Mouse (Mus musculus): ENCODE results near the gene Agap3. TPM values are rescaled to one million over a fixed set of nuclear protein-coding genes. Genes with fewer than 3 reads are reported as not detected.
A peak's percentile ranks its signal among the peaks of the same experiment; 100 is the strongest.

Gene Agap3
- polyA plus RNA-seq, 1 experiment from 2014 or later, result 33.9 TPM

- no peaks in the 10 kb centered on the region for H3K9me3 ChIP-seq (ENCODE audit: control insufficient read depth, low read length)
- H3K9ac ChIP-seq (ENCODE audit: low read depth, low read length), result no peak overlapping the region
- peaks cover 9% of the 10 kb centered on the region for H3K27me3 ChIP-seq (replicated peaks; ENCODE audit: control insufficient read depth, insufficient read depth, low read length)
- no peak overlapping the region for H3K27ac ChIP-seq (replicated peaks; ENCODE audit: low read depth, low read length)
- no peak overlapping the region for H3K4me3 ChIP-seq (ENCODE audit: low read depth, low read length)
- ATAC-seq (ENCODE audit: low read depth) (no peak), DNase-seq (ENCODE audit: low spot score) (no peak)
- H3K36me3 ChIP-seq (ENCODE audit: control insufficient read depth, insufficient read depth, low read length), result no peaks in the 10 kb centered on the region
- WGBS, result 91% methylated on average over 7 of the region's 7 CpGs
- no peak overlapping the region for H3K4me2 ChIP-seq (ENCODE audit: low read depth, low read length)
- 0 out of 2 replicates have a peak, but pooled peaks cover 3% of the 10 kb centered on the region for H3K4me1 ChIP-seq (ENCODE audit: control insufficient read depth, insufficient read depth, low read length)
These were observed 56.4 kb downstream of the Agap3 start for GRCm38 (mm10) chr5:24508406-24508805.

GRCm38 (mm10) chr5:24510635-24511034 lies 58.7 kb downstream of the Agap3 start:
- DNase-seq (ENCODE audit: low spot score) (no peak), ATAC-seq (ENCODE audit: low read depth) (no peak)
- no peaks in the 10 kb centered on the region for H3K9me3 ChIP-seq (ENCODE audit: control insufficient read depth, low read length)
- no peak overlapping the region for H3K4me3 ChIP-seq (ENCODE audit: low read depth, low read length)
- H3K27ac ChIP-seq (replicated peaks; ENCODE audit: low read depth, low read length), result no peak overlapping the region
- H3K36me3 ChIP-seq (ENCODE audit: control insufficient read depth, insufficient read depth, low read length), result no peaks in the 10 kb centered on the region
- WGBS, result 45% methylated on average over 11 of the region's 11 CpGs
- H3K4me1 ChIP-seq (ENCODE audit: control insufficient read depth, insufficient read depth, low read length), result no peaks in the 10 kb centered on the region
- no peaks in the 10 kb centered on the region for H3K27me3 ChIP-seq (replicated peaks; ENCODE audit: control insufficient read depth, insufficient read depth, low read length)
- no peak overlapping the region for H3K9ac ChIP-seq (ENCODE audit: low read depth, low read length)
- H3K4me2 ChIP-seq (ENCODE audit: low read depth, low read length), result no peak overlapping the region

GRCm38 (mm10) chr5:24512271-24512670 lies 60.3 kb downstream of the Agap3 start:
- 42% methylated on average over 8 of the region's 8 CpGs for WGBS
- Histone ChIP-seq H3K4me3 (ENCODE audit: low read depth, low read length) (no peak overlapping the region), H3K36me3 (ENCODE audit: control insufficient read depth, insufficient read depth, low read length) (no peaks in the 10 kb centered on the region), H3K9me3 (ENCODE audit: control insufficient read depth, low read length) (no peaks in the 10 kb centered on the region), H3K4me1 (ENCODE audit: control insufficient read depth, insufficient read depth, low read length) (no peaks in the 10 kb centered on the region), H3K4me2 (ENCODE audit: low read depth, low read length) (no peak overlapping the region), H3K27me3 (replicated peaks; ENCODE audit: control insufficient read depth, insufficient read depth, low read length) (no peaks in the 10 kb centered on the region), H3K9ac (ENCODE audit: low read depth, low read length) (no peak overlapping the region), H3K27ac (replicated peaks; ENCODE audit: low read depth, low read length) (no peak overlapping the region)
- DNase-seq (ENCODE audit: low spot score), result peak; percentile 34
- ATAC-seq (ENCODE audit: low read depth), result 0 out of 2 replicates have a peak, but pooled peaks have one; percentile 18

DNA sequence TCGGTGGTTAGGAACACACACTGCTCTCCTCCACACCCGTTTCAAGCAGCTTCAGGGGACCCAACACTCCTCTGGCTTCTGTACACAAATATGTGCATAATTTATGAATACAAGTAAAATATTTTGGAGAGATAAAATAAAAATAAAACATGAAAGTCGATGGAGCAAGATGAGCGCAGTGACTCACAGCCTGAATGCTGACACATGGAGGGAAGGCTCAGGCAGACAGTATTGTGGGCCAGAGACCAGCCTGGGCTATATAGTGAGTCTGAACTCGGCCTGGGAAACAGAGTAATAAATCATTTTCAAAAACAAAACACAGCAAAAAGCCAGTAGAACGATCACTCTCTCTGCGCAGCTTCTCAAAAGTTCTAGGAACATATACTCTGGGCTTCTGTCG lies 69.4 kb downstream of the Agap3 start:
- Histone ChIP-seq H3K9me3 (ENCODE audit: control insufficient read depth, low read length) (no peaks in the 10 kb centered on the region), H3K36me3 (ENCODE audit: control insufficient read depth, insufficient read depth, low read length) (no peaks in the 10 kb centered on the region), H3K4me3 (ENCODE audit: low read depth, low read length) (no peak overlapping the region), H3K27me3 (replicated peaks; ENCODE audit: control insufficient read depth, insufficient read depth, low read length) (peaks cover 60% of the 10 kb centered on the region), H3K9ac (ENCODE audit: low read depth, low read length) (no peak overlapping the region), H3K4me1 (ENCODE audit: control insufficient read depth, insufficient read depth, low read length) (peaks cover 4% of the 10 kb centered on the region), H3K4me2 (ENCODE audit: low read depth, low read length) (no peak overlapping the region), H3K27ac (replicated peaks; ENCODE audit: low read depth, low read length) (no peak overlapping the region)
- WGBS, result 61% methylated on average over 8 of the region's 8 CpGs
- ATAC-seq (ENCODE audit: low read depth) (no peak), DNase-seq (ENCODE audit: low spot score) (no peak)

DNA sequence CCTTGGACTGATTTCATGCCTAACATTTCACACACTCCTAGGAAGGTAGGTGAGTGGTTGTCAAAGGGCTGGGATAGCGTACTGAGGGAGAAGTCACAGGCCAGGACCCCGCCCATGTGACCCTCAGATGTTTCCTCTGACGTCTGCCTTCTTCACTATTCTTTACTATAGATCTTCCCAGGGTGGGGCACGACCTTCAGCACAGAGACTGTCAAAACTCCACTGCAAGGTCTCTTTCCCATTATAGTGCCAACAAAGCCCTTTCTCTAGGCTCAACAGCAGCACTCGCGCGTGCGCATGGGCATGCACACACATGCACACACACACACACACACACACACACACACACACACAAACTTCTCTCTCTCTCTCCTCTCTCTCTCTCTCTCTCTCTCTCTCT lies 71.8 kb downstream of the Agap3 start:
- H3K9ac ChIP-seq (ENCODE audit: low read depth, low read length), result no peak overlapping the region
- peaks cover 79% of the 10 kb centered on the region for H3K27me3 ChIP-seq (replicated peaks; ENCODE audit: control insufficient read depth, insufficient read depth, low read length)
- no peak overlapping the region for H3K4me3 ChIP-seq (ENCODE audit: low read depth, low read length)
- no peak for ATAC-seq (ENCODE audit: low read depth)
- no peak overlapping the region for H3K4me2 ChIP-seq (ENCODE audit: low read depth, low read length)
- 44% methylated on average over 8 of the region's 8 CpGs for WGBS
- H3K36me3 ChIP-seq (ENCODE audit: control insufficient read depth, insufficient read depth, low read length), result no peaks in the 10 kb centered on the region
- no peak overlapping the region for H3K27ac ChIP-seq (replicated peaks; ENCODE audit: low read depth, low read length)
- no peak for DNase-seq (ENCODE audit: low spot score)
- no peaks in the 10 kb centered on the region for H3K9me3 ChIP-seq (ENCODE audit: control insufficient read depth, low read length)
- peaks cover 12% of the 10 kb centered on the region for H3K4me1 ChIP-seq (ENCODE audit: control insufficient read depth, insufficient read depth, low read length)

- no peaks in the 10 kb centered on the region for H3K9me3 ChIP-seq (ENCODE audit: control insufficient read depth, low read length)
- WGBS, result 21% methylated on average over 4 of the region's 4 CpGs
- no peak overlapping the region for H3K4me3 ChIP-seq (ENCODE audit: low read depth, low read length)
- DNase-seq (ENCODE audit: low spot score) (no peak), ATAC-seq (ENCODE audit: low read depth) (no peak)
- no peaks in the 10 kb centered on the region for H3K36me3 ChIP-seq (ENCODE audit: control insufficient read depth, insufficient read depth, low read length)
- no peak overlapping the region for H3K27ac ChIP-seq (replicated peaks; ENCODE audit: low read depth, low read length)
- H3K9ac ChIP-seq (ENCODE audit: low read depth, low read length), result no peak overlapping the region
- peaks cover 12% of the 10 kb centered on the region for H3K4me1 ChIP-seq (ENCODE audit: control insufficient read depth, insufficient read depth, low read length)
- H3K27me3 ChIP-seq (replicated peaks; ENCODE audit: control insufficient read depth, insufficient read depth, low read length), result peaks cover 86% of the 10 kb centered on the region
- no peak overlapping the region for H3K4me2 ChIP-seq (ENCODE audit: low read depth, low read length)
These were observed 72.5 kb downstream of the Agap3 start for GRCm38 (mm10) chr5:24524522-24524921.

- H3K27ac ChIP-seq (replicated peaks; ENCODE audit: low read depth, low read length), result no peak overlapping the region
- WGBS, result 3% methylated on average over 34 of the region's 34 CpGs
- H3K9ac ChIP-seq (ENCODE audit: low read depth, low read length), result 0 out of 2 replicates have a peak overlapping the region, but pooled peaks have one; percentile 39
- ATAC-seq (ENCODE audit: low read depth), result no peak
- DNase-seq (ENCODE audit: low spot score), result no peak
- H3K4me2 ChIP-seq (ENCODE audit: low read depth, low read length), result peak overlapping the region; percentile 79
- H3K9me3 ChIP-seq (ENCODE audit: control insufficient read depth, low read length), result no peaks in the 10 kb centered on the region
- peak overlapping the region; percentile 42 for H3K4me3 ChIP-seq (ENCODE audit: low read depth, low read length)
- H3K36me3 ChIP-seq (ENCODE audit: control insufficient read depth, insufficient read depth, low read length), result no peaks in the 10 kb centered on the region
- peaks cover 87% of the 10 kb centered on the region for H3K27me3 ChIP-seq (replicated peaks; ENCODE audit: control insufficient read depth, insufficient read depth, low read length)
- peaks cover 12% of the 10 kb centered on the region for H3K4me1 ChIP-seq (ENCODE audit: control insufficient read depth, insufficient read depth, low read length)
These were observed 73.6 kb downstream of the Agap3 start for GRCm38 (mm10) chr5:24525360-24526189.

GRCm38 (mm10) chr5:24526190-24526888 lies 74.4 kb downstream of the Agap3 start:
- Histone ChIP-seq H3K4me3 (ENCODE audit: low read depth, low read length) (peak overlapping the region; percentile 42), H3K27ac (replicated peaks; ENCODE audit: low read depth, low read length) (no peak overlapping the region), H3K9ac (ENCODE audit: low read depth, low read length) (peak overlapping the region; percentile 39), H3K4me1 (ENCODE audit: control insufficient read depth, insufficient read depth, low read length) (peaks cover 12% of the 10 kb centered on the region), H3K9me3 (ENCODE audit: control insufficient read depth, low read length) (no peaks in the 10 kb centered on the region), H3K36me3 (ENCODE audit: control insufficient read depth, insufficient read depth, low read length) (no peaks in the 10 kb centered on the region), H3K27me3 (replicated peaks; ENCODE audit: control insufficient read depth, insufficient read depth, low read length) (peaks cover 84% of the 10 kb centered on the region), H3K4me2 (ENCODE audit: low read depth, low read length) (peak overlapping the region; percentile 79)
- 0% methylated on average over 8 of the region's 109 CpGs for WGBS
- no peak for DNase-seq (ENCODE audit: low spot score)
- ATAC-seq (ENCODE audit: low read depth), result peak; percentile 22; the same call in 1 of the 2 replicates
